Mouse (Mus musculus) liver, postnatal 0 days (tissue): ENCODE measurements around the gene Nexn. TPM values are rescaled to one million over a fixed set of nuclear protein-coding genes. Genes with fewer than 3 reads are reported as not detected.

Experiments used
- ATAC-seq: fragments of 200-750 bp; cut with Nextera tagmentation; 2 replicates; pipeline ENCODE4 v1.8.0; 2017; ENCODE audit warnings: mild to moderate bottlenecking, moderate library complexity
- DNase-seq: peaks from one replicate; pipeline ENCODE4 v3.0.0-alpha.2; 2016
- H3K27ac ChIP-seq: fragments of 300-500 bp; sonication (generic); 2 replicates; pipeline ENCODE4 v1.5.1; 2014; ENCODE audit warnings: antibody characterized with exemption, moderate library complexity, mild to moderate bottlenecking, low read depth
- H3K27me3 ChIP-seq: fragments of 300-500 bp; sonication (generic); 2 replicates; pipeline ENCODE4 v1.6.1; 2014; ENCODE audit warnings: low read length, control low read depth, mixed read lengths; ENCODE audit not compliant: insufficient read depth
- H3K36me3 ChIP-seq: fragments of 300-500 bp; sonication (generic); replicated peaks from 2 replicates; pipeline ENCODE4 v1.6.1; 2014; ENCODE audit warnings: mild to moderate bottlenecking, control low read depth, low read length, moderate library complexity, mixed read lengths; ENCODE audit not compliant: insufficient read depth
- H3K4me1 ChIP-seq: fragments of 300-500 bp; sonication (generic); 2 replicates; pipeline ENCODE4 v1.6.1; 2014; ENCODE audit warnings: antibody characterized with exemption, mild to moderate bottlenecking, control low read depth; ENCODE audit not compliant: insufficient read depth
- H3K4me2 ChIP-seq: fragments of 300-500 bp; sonication (generic); 2 replicates; pipeline ENCODE4 v1.6.1; 2014; ENCODE audit warnings: low read depth, mild to moderate bottlenecking, low read length, moderate library complexity, mixed read lengths
- H3K4me3 ChIP-seq: fragments of 300-500 bp; sonication (generic); 2 replicates; pipeline ENCODE4 v1.5.1; 2014; ENCODE audit warnings: low read depth, low read length
- H3K9ac ChIP-seq: fragments of 300-500 bp; sonication (generic); replicated peaks from 2 replicates; pipeline ENCODE4 v1.6.1; 2014; ENCODE audit warnings: mild to moderate bottlenecking, moderate library complexity
- H3K9me3 ChIP-seq: fragments of 300-500 bp; sonication (generic); 2 replicates; pipeline ENCODE4 v1.6.1; 2016; ENCODE audit warnings: mild to moderate bottlenecking, control low read depth, low read length, mixed read lengths
- CTCF ChIP-seq: sonication (generic); IDR thresholded peaks from 2 replicates; pipeline ENCODE4 v1.5.1; 2016; ENCODE audit warnings: antibody characterized with exemption, low read depth
- EP300 ChIP-seq: IDR thresholded peaks from 2 replicates; pipeline ENCODE4 v1.6.1; 2016; ENCODE audit warnings: antibody characterized with exemption, low read depth, mild to moderate bottlenecking
- WGBS: fragments of 180-500 bp; shearing (Covaris S2); extraction: QIAGEN DNeasy Blood & Tissue Kit; methylation state at CpG from one replicate; pipeline ENCODE4 v1.1.7; 2014; ENCODE audit not compliant: insufficient replicate concordance; 5-methylcytosine and 5-hydroxymethylcytosine counted together
- polyA plus RNA-seq: library from polyadenylated mRNA; unstranded; fragments of >200 nt; fragmentation: Nextera tagmentation; extraction: Ambion mirVana; gene quantifications from 2 replicates; pipeline ENCODE4 v1.2.1, GENCODE M21; 2015

Gene Nexn
- polyA plus RNA-seq, 1 experiment from 2014 or later, result 1.1 TPM

- peak overlapping the region; percentile 83; the same call in 1 of the 2 replicates for H3K4me2 ChIP-seq
- WGBS, result 85% methylated on average over 7 of the region's 7 CpGs
- TF ChIP-seq CTCF, result no peak
- TF ChIP-seq EP300, result no peak
- H3K27me3 ChIP-seq, result no peaks in the 10 kb centered on the region
- DNase-seq, result no peak
- H3K9ac ChIP-seq, result no peak overlapping the region
- no peak for ATAC-seq
- H3K4me3 ChIP-seq, result no peak overlapping the region
- peaks cover 18% of the 10 kb centered on the region for H3K4me1 ChIP-seq
- no peaks in the 10 kb centered on the region for H3K36me3 ChIP-seq
- no peak overlapping the region for H3K27ac ChIP-seq
- no peaks in the 10 kb centered on the region for H3K9me3 ChIP-seq
Observed at GRCm38 (mm10) chr3:152208096-152208885, 57.9 kb downstream of the Nexn start.

GRCm38 (mm10) chr3:152207156-152207555 lies 59.0 kb downstream of the Nexn start:
- Histone ChIP-seq H3K4me3 (no peak overlapping the region), H3K27ac (no peak overlapping the region), H3K4me2 (no peak overlapping the region), H3K9me3 (no peaks in the 10 kb centered on the region), H3K27me3 (no peaks in the 10 kb centered on the region), H3K36me3 (no peaks in the 10 kb centered on the region), H3K4me1 (peaks cover 7% of the 10 kb centered on the region), H3K9ac (no peak overlapping the region)
- WGBS, result 92% methylated on average over 4 of the region's 4 CpGs
- TF ChIP-seq CTCF (no peak), EP300 (no peak)
- ATAC-seq (no peak), DNase-seq (no peak)

DNA sequence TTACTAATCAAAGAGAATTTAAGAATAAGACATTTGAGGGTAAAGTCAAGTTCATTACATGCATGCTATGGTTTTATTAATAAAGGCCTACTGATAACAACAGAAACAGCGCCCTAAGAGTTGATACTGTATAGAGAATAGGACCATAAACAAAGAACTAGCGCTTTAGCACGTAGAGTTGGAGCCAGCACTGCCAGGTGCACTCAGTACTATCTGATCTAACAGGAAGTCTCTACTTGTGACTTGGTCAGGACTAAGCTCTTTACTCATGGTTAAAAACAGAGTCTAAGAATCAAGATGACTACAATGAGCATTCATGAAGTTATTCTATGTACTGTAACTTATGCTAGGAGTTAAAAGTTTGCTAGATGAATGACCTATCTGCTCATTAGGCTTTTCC lies 61.6 kb downstream of the Nexn start:
- Histone ChIP-seq H3K9ac (no peak overlapping the region), H3K36me3 (no peaks in the 10 kb centered on the region), H3K4me3 (no peak overlapping the region), H3K27me3 (no peaks in the 10 kb centered on the region), H3K27ac (no peak overlapping the region), H3K9me3 (no peaks in the 10 kb centered on the region), H3K4me2 (no peak overlapping the region), H3K4me1 (0 out of 2 replicates have a peak, but pooled peaks cover 3% of the 10 kb centered on the region)
- no peak for DNase-seq
- TF ChIP-seq EP300, result no peak
- no peak for TF ChIP-seq CTCF
- 71% methylated on average over 3 of the region's 3 CpGs for WGBS
- ATAC-seq, result no peak

GRCm38 (mm10) chr3:152203996-152204395 lies 62.2 kb downstream of the Nexn start:
- no peak for TF ChIP-seq CTCF
- TF ChIP-seq EP300, result no peak
- 61% methylated on average over 3 of the region's 3 CpGs for WGBS
- DNase-seq, result no peak
- Histone ChIP-seq H3K36me3 (no peaks in the 10 kb centered on the region), H3K9ac (no peak overlapping the region), H3K4me3 (no peak overlapping the region), H3K4me1 (peaks cover 5% of the 10 kb centered on the region; the same call in 1 of the 2 replicates), H3K27me3 (no peaks in the 10 kb centered on the region), H3K9me3 (no peaks in the 10 kb centered on the region), H3K27ac (no peak overlapping the region), H3K4me2 (no peak overlapping the region)
- no peak for ATAC-seq

GRCm38 (mm10) chr3:152203411-152203810 lies 62.7 kb downstream of the Nexn start:
- Histone ChIP-seq H3K27me3 (no peaks in the 10 kb centered on the region), H3K4me1 (peaks cover 4% of the 10 kb centered on the region; the same call in 1 of the 2 replicates), H3K36me3 (no peaks in the 10 kb centered on the region), H3K4me2 (no peak overlapping the region), H3K9me3 (no peaks in the 10 kb centered on the region), H3K4me3 (no peak overlapping the region), H3K27ac (no peak overlapping the region), H3K9ac (no peak overlapping the region)
- ATAC-seq (no peak), DNase-seq (no peak)
- 75% methylated on average over 6 of the region's 6 CpGs for WGBS
- TF ChIP-seq EP300 (no peak), CTCF (no peak)

- no peak for ATAC-seq
Observed at GRCm38 (mm10) chr3:152202942-152203341, 63.2 kb downstream of the Nexn start.

More at GRCm38 (mm10) chr3:152202942-152203341, 63.2 kb downstream of the Nexn start:
- TF ChIP-seq CTCF (no peak), EP300 (no peak)
- Histone ChIP-seq H3K4me1 (peaks cover 4% of the 10 kb centered on the region; the same call in 1 of the 2 replicates), H3K36me3 (no peaks in the 10 kb centered on the region), H3K27ac (no peak overlapping the region), H3K4me2 (no peak overlapping the region), H3K27me3 (no peaks in the 10 kb centered on the region), H3K9ac (no peak overlapping the region), H3K9me3 (no peaks in the 10 kb centered on the region), H3K4me3 (no peak overlapping the region)
- no peak for DNase-seq
